In the genomic region with DNA sequence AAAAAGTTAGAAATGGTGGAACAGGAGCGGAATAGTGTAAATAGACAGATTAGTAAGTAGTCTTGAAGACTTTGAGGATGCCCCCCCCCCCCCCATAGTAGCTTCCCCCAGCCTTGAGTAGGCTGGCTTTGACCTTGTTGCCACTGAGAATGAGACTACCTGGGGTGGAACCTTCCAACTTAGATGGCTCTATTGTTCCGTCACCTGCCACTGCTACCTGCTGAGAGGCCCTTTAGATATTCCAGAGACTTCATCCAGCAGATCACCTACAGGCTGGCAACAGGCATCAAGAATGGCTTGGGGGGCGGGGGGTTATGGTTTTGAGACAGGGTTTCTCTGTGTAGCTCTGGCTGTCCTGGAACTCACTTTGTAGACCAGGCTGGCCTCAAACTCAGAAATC, we compare ENCODE assay signal across 7 mouse cellular contexts. TPM values are rescaled to one million over a fixed set of nuclear protein-coding genes. Genes with fewer than 3 reads are reported as not detected.
DNase-seq lines count a peak whose midpoint lies in the region; ATAC-seq and TF ChIP-seq lines count a peak whose summit lies in the region.

No protein-coding gene starts in this region.

- H3K27ac ChIP-seq in gastrocnemius, adult 2 months = peak overlapping the region; percentile 99
- no peak overlapping the region for H3K27ac ChIP-seq in midbrain, embryonic 12.5 days (replicated peaks)
- H3K27ac ChIP-seq in midbrain, embryonic 13.5 days = no peak overlapping the region
- H3K27ac ChIP-seq in embryonic facial prominence, embryonic 11.5 days (replicated peaks; ENCODE audit: low read depth, low read length) = no peak overlapping the region
- H3K27ac ChIP-seq in neural tube, embryonic 14.5 days (ENCODE audit: low read depth, low read length) = no peak overlapping the region

- H3K4me3 ChIP-seq in gastrocnemius, adult 2 months = no peak overlapping the region
- H3K4me3 ChIP-seq in midbrain, embryonic 12.5 days = no peak overlapping the region
- H3K4me3 ChIP-seq in midbrain, embryonic 13.5 days (replicated peaks) = no peak overlapping the region
- H3K4me3 ChIP-seq in embryonic facial prominence, embryonic 11.5 days (ENCODE audit: low read depth, low read length) = no peak overlapping the region; the same call in 1 of the 2 replicates
- no peak overlapping the region for H3K4me3 ChIP-seq in neural tube, embryonic 14.5 days (ENCODE audit: low read depth, low read length)

- TF ChIP-seq CTCF in gastrocnemius, adult 2 months (IDR thresholded peaks at IDR 0.05) = no peak

- H3K4me1 ChIP-seq in midbrain, embryonic 12.5 days = peaks cover 17% of the 10 kb centered on the region
- peaks cover 28% of the 10 kb centered on the region for H3K4me1 ChIP-seq in midbrain, embryonic 13.5 days (replicated peaks)
- no peaks in the 10 kb centered on the region for H3K4me1 ChIP-seq in embryonic facial prominence, embryonic 11.5 days (ENCODE audit: control insufficient read depth, insufficient read depth, low read length)
- peaks cover 16% of the 10 kb centered on the region for H3K4me1 ChIP-seq in neural tube, embryonic 14.5 days (ENCODE audit: control insufficient read depth, insufficient read depth, low read length)

- intact Hi-C loops in gastrocnemius, adult 2 months (cut with DNase I) = loop anchor here (2.0 to 5.0 kb wide), 2 partner anchors 20 to 288 kb away; partner anchors contain the start of genes Cflar, Nif3l1 and Ppil3

- H3K36me3 ChIP-seq in midbrain, embryonic 12.5 days = peaks cover 19% of the 10 kb centered on the region
- H3K36me3 ChIP-seq in midbrain, embryonic 13.5 days = peaks cover 16% of the 10 kb centered on the region
- peaks cover 9% of the 10 kb centered on the region for H3K36me3 ChIP-seq in embryonic facial prominence, embryonic 11.5 days (replicated peaks; ENCODE audit: control insufficient read depth, insufficient read depth, low read depth, low read length)
- H3K36me3 ChIP-seq in neural tube, embryonic 14.5 days (ENCODE audit: control insufficient read depth, insufficient read depth, low read length) = peaks cover 11% of the 10 kb centered on the region; the same call in 1 of the 2 replicates

- no peak for ATAC-seq in midbrain, embryonic 12.5 days (ENCODE audit: low FRiP score, low read depth)
- no peak for ATAC-seq in midbrain, embryonic 13.5 days
- peak; percentile 3; the same call in 1 of the 2 replicates for ATAC-seq in embryonic facial prominence, embryonic 11.5 days (replicated peaks; ENCODE audit: insufficient number of reproducible peaks, low FRiP score, low TSS enrichment, low read depth)
- ATAC-seq in neural tube, embryonic 14.5 days (ENCODE audit: low read depth) = no peak

- WGBS in midbrain, embryonic 12.5 days = 83% methylated on average over 3 of the region's 3 CpGs
- 80% methylated on average over 3 of the region's 3 CpGs for WGBS in midbrain, embryonic 13.5 days
- 88% methylated on average over 3 of the region's 3 CpGs for WGBS in embryonic facial prominence, embryonic 11.5 days
- WGBS in neural tube, embryonic 14.5 days = 86% methylated on average over 3 of the region's 3 CpGs

- no peaks in the 10 kb centered on the region for H3K27me3 ChIP-seq in midbrain, embryonic 12.5 days
- H3K27me3 ChIP-seq in midbrain, embryonic 13.5 days = no peaks in the 10 kb centered on the region
- H3K27me3 ChIP-seq in embryonic facial prominence, embryonic 11.5 days (ENCODE audit: control insufficient read depth, insufficient read depth, low read length) = no peaks in the 10 kb centered on the region
- peaks cover 3% of the 10 kb centered on the region; the same call in 1 of the 2 replicates for H3K27me3 ChIP-seq in neural tube, embryonic 14.5 days (ENCODE audit: control insufficient read depth, insufficient read depth, low read length)

- no peak overlapping the region for H3K9ac ChIP-seq in midbrain, embryonic 12.5 days (replicated peaks)
- H3K9ac ChIP-seq in midbrain, embryonic 13.5 days (replicated peaks) = no peak overlapping the region
- no peak overlapping the region for H3K9ac ChIP-seq in embryonic facial prominence, embryonic 11.5 days (replicated peaks; ENCODE audit: low read length)
- no peak overlapping the region for H3K9ac ChIP-seq in neural tube, embryonic 14.5 days (replicated peaks; ENCODE audit: low read depth, low read length)

- no peak for DNase-seq in gastrocnemius, adult 2 months
- DNase-seq in gastrocnemius, adult 18-20 months (ENCODE audit: low spot score) = no peak
- DNase-seq in embryonic facial prominence, embryonic 11.5 days (ENCODE audit: low spot score) = no peak
- DNase-seq in layer of hippocampus, adult 8-10 months (ENCODE audit: low spot score in 2 of 2) = no peak

- 0 out of 2 replicates have a peak overlapping the region, but pooled peaks have one; percentile 66 for H3K4me2 ChIP-seq in midbrain, embryonic 12.5 days (replicated peaks)
- H3K4me2 ChIP-seq in midbrain, embryonic 13.5 days (replicated peaks) = no peak overlapping the region
- no peak overlapping the region for H3K4me2 ChIP-seq in embryonic facial prominence, embryonic 11.5 days (ENCODE audit: low read depth, low read length)
- H3K4me2 ChIP-seq in neural tube, embryonic 14.5 days (ENCODE audit: low read depth, low read length) = peak overlapping the region; percentile 80; the same call in 1 of the 2 replicates

- no peaks in the 10 kb centered on the region for H3K9me3 ChIP-seq in midbrain, embryonic 12.5 days
- H3K9me3 ChIP-seq in midbrain, embryonic 13.5 days = no peaks in the 10 kb centered on the region
- no peaks in the 10 kb centered on the region for H3K9me3 ChIP-seq in embryonic facial prominence, embryonic 11.5 days (replicated peaks; ENCODE audit: control insufficient read depth, low read length)
- no peaks in the 10 kb centered on the region for H3K9me3 ChIP-seq in neural tube, embryonic 14.5 days (ENCODE audit: control insufficient read depth, low read length)

RNA-seq across cellular contexts. Expression of gene Clk1, which starts 0.7 kb away (rescaled TPM):
- total RNA-seq in gastrocnemius, adult 2 months (2021) = 10 to 100 TPM; 46.4 to 52.1 TPM
- 10 to 100 TPM; 36.3 to 38.3 TPM for total RNA-seq in gastrocnemius, adult 18-20 months (2021)
- polyA plus RNA-seq in midbrain, embryonic 12.5 days (2016; fragmentation: Nextera tagmentation; extraction: Ambion mirVana) = 175 and 180 TPM in 2 replicates
- 171 and 194 TPM in 2 replicates for polyA plus RNA-seq in midbrain, embryonic 13.5 days (2015; fragmentation: Nextera tagmentation; extraction: Ambion mirVana)
- 182 and 195 TPM in 2 replicates for polyA plus RNA-seq in embryonic facial prominence, embryonic 11.5 days (2014; fragmentation: Nextera tagmentation; extraction: Ambion mirVana)
- 176 and 180 TPM in 2 replicates for polyA plus RNA-seq in neural tube, embryonic 14.5 days (2014; fragmentation: Nextera tagmentation; extraction: Ambion mirVana)
- 100 to 1,000 TPM; 129 to 171 (median 145) TPM for total RNA-seq in layer of hippocampus, adult 8-10 months (2022)

RNA-seq across cellular contexts. Expression of gene Nif3l1, which starts 20.4 kb away (rescaled TPM):
- 1 to 10 TPM; 7.7 to 9.4 TPM for total RNA-seq in gastrocnemius, adult 2 months (2021)
- total RNA-seq in gastrocnemius, adult 18-20 months (2021) = 1 to 10 TPM; 8.3 to 9.4 TPM
- 59.5 and 61.8 TPM in 2 replicates for polyA plus RNA-seq in midbrain, embryonic 12.5 days (2016; fragmentation: Nextera tagmentation; extraction: Ambion mirVana)
- 61.2 and 62.6 TPM in 2 replicates for polyA plus RNA-seq in midbrain, embryonic 13.5 days (2015; fragmentation: Nextera tagmentation; extraction: Ambion mirVana)
- 69.1 and 69.4 TPM in 2 replicates for polyA plus RNA-seq in embryonic facial prominence, embryonic 11.5 days (2014; fragmentation: Nextera tagmentation; extraction: Ambion mirVana)
- polyA plus RNA-seq in neural tube, embryonic 14.5 days (2014; fragmentation: Nextera tagmentation; extraction: Ambion mirVana) = 52.4 and 52.9 TPM in 2 replicates
- 10 to 100 TPM; 15.7 to 30.6 (median 22.0) TPM for total RNA-seq in layer of hippocampus, adult 8-10 months (2022)

RNA-seq across cellular contexts. Expression of gene Ppil3, which starts 20.7 kb away (rescaled TPM):
- total RNA-seq in gastrocnemius, adult 2 months (2021) = 10 to 100 TPM; 13.6 to 13.9 TPM
- 10 to 100 TPM; 13.3 to 13.7 TPM for total RNA-seq in gastrocnemius, adult 18-20 months (2021)
- 51.9 and 52.8 TPM in 2 replicates for polyA plus RNA-seq in midbrain, embryonic 12.5 days (2016; fragmentation: Nextera tagmentation; extraction: Ambion mirVana)
- polyA plus RNA-seq in midbrain, embryonic 13.5 days (2015; fragmentation: Nextera tagmentation; extraction: Ambion mirVana) = 52.0 and 53.7 TPM in 2 replicates
- polyA plus RNA-seq in embryonic facial prominence, embryonic 11.5 days (2014; fragmentation: Nextera tagmentation; extraction: Ambion mirVana) = 60.8 and 66.6 TPM in 2 replicates
- 60.3 and 62.7 TPM in 2 replicates for polyA plus RNA-seq in neural tube, embryonic 14.5 days (2014; fragmentation: Nextera tagmentation; extraction: Ambion mirVana)
- 10 to 100 TPM; 26.9 to 34.1 (median 31.9) TPM for total RNA-seq in layer of hippocampus, adult 8-10 months (2022)

RNA-seq across cellular contexts. Expression of gene Bzw1, which starts 31.9 kb away (rescaled TPM):
- 10 to 100 TPM; 43.3 to 50.5 TPM for total RNA-seq in gastrocnemius, adult 2 months (2021)
- total RNA-seq in gastrocnemius, adult 18-20 months (2021) = 10 to 100 TPM; 39.7 to 42.1 TPM
- polyA plus RNA-seq in midbrain, embryonic 12.5 days (2016; fragmentation: Nextera tagmentation; extraction: Ambion mirVana) = 481 and 498 TPM in 2 replicates
- polyA plus RNA-seq in midbrain, embryonic 13.5 days (2015; fragmentation: Nextera tagmentation; extraction: Ambion mirVana) = 406 and 428 TPM in 2 replicates
- polyA plus RNA-seq in embryonic facial prominence, embryonic 11.5 days (2014; fragmentation: Nextera tagmentation; extraction: Ambion mirVana) = 523 and 595 TPM in 2 replicates
- 371 and 387 TPM in 2 replicates for polyA plus RNA-seq in neural tube, embryonic 14.5 days (2014; fragmentation: Nextera tagmentation; extraction: Ambion mirVana)
- 100 to 1,000 TPM; 104 to 124 (median 112) TPM for total RNA-seq in layer of hippocampus, adult 8-10 months (2022)

Comparison
In these comparisons a context has a peak if more than half of its experiments do, and no peak if none do; other contexts are left out.
1. H3K4me2 ChIP-seq: peak in midbrain, embryonic 12.5 days (single experiment) and neural tube, embryonic 14.5 days (single experiment); none in midbrain, embryonic 13.5 days (single experiment) and embryonic facial prominence, embryonic 11.5 days (single experiment).